Mouse (Mus musculus): ENCODE results near the gene Syk.

DNA sequence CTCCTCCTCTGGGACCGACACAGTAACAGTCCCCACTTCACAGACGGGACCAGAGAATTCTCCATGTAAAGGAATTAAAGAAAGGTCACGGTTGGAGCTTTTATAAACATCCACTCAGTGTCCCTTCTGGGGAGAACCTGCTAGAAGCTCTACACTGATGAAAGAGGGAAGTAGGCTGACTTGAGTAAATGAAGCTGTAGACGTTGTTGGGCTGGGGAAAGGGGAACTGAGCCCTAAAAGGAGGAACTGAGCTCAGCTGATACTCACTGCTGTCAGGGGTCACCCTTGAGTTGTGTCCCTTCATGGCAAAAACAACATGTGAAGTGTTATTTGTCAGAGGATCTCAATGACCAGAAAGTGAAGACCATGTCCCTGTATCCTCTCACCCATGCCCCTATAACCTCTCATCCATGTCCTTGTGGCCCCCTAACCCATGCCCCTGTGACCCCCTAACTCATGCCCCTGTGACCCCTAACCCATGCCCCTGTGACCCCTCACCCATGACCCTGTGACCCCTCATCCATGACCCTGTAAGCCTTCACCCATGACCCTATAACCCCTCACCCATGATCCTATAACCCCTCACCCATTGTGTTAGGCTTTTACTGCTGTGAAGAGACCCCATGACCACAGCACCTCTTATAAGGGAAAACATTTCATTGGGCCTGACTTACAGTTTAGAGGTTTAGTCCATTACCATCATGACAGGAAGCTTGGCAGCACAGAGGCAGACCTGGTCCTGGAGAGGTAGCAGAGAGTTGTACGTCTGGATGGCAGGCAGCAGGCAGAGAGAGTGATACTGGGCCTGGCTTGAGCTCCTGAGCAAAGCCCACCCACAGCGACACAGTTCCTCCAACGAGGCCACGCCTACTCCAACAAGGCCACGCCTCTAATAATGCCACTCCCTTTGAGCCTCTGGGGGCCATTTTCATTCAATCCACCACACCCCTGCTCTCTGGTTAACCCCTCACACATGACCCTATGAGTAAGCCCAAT, 10.2 kb upstream of the Syk start:
- TF ChIP-seq CTCF (IDR thresholded peaks at IDR 0.05; ENCODE audit: control insufficient read depth, insufficient read depth, insufficient replicate concordance, low read depth, low read length) = no peak
- no peak for TF ChIP-seq POLR2A (IDR thresholded peaks at IDR 0.05; ENCODE audit: control insufficient read depth, low read depth, low read length)
